Mouse (Mus musculus): ENCODE measurements around the gene Pcnx2. TPM values are rescaled to one million over a fixed set of nuclear protein-coding genes. Genes with fewer than 3 reads are reported as not detected.

The Pcnx2 gene
- total RNA-seq (2015; ENCODE audit: low replicate concordance) (not detected in 2 replicates), total RNA-seq (2017; ENCODE audit: low replicate concordance) (not detected in 2 replicates)

GRCm38 (mm10) chr8:125897868-125898788 is at the start of gene Pcnx2:
Gene Pcnx2, minus strand, starts transcription at chr8:125898317.
- ATAC-seq (replicated peaks; ENCODE audit: low FRiP score, poor library complexity, severe bottlenecking), result no peak

GRCm38 (mm10) chr8:125944511-125944910 is 46.4 kb upstream of the Pcnx2 start:
- no peak for ATAC-seq (replicated peaks; ENCODE audit: low FRiP score, poor library complexity, severe bottlenecking)

- peak; percentile 25 for ATAC-seq (replicated peaks; ENCODE audit: low FRiP score, poor library complexity, severe bottlenecking)
These were observed 37.5 kb upstream of the Pcnx2 start for GRCm38 (mm10) chr8:125935649-125936048.

- ATAC-seq (replicated peaks; ENCODE audit: low FRiP score, poor library complexity, severe bottlenecking), result no peak
These were observed 33.7 kb upstream of the Pcnx2 start for GRCm38 (mm10) chr8:125931822-125932221.

- no peak for ATAC-seq (replicated peaks; ENCODE audit: low FRiP score, poor library complexity, severe bottlenecking)
These were observed 32.3 kb upstream of the Pcnx2 start for GRCm38 (mm10) chr8:125930276-125931046.

GRCm38 (mm10) chr8:125926636-125927035 is 28.5 kb upstream of the Pcnx2 start:
- ATAC-seq (replicated peaks; ENCODE audit: low FRiP score, poor library complexity, severe bottlenecking), result no peak

- ATAC-seq (replicated peaks; ENCODE audit: low FRiP score, poor library complexity, severe bottlenecking), result no peak
These were observed 24.2 kb upstream of the Pcnx2 start for GRCm38 (mm10) chr8:125922333-125922732.

- ATAC-seq (replicated peaks; ENCODE audit: low FRiP score, poor library complexity, severe bottlenecking), result no peak
These were observed 22.6 kb upstream of the Pcnx2 start for GRCm38 (mm10) chr8:125920761-125921160.

- no peak for ATAC-seq (replicated peaks; ENCODE audit: low FRiP score, poor library complexity, severe bottlenecking)
These were observed 22.2 kb upstream of the Pcnx2 start for GRCm38 (mm10) chr8:125920281-125920680.

- no peak for ATAC-seq (replicated peaks; ENCODE audit: low FRiP score, poor library complexity, severe bottlenecking)
These were observed 21.4 kb upstream of the Pcnx2 start for GRCm38 (mm10) chr8:125919560-125919959.

- no peak for ATAC-seq (replicated peaks; ENCODE audit: low FRiP score, poor library complexity, severe bottlenecking)
These were observed 20.6 kb upstream of the Pcnx2 start for GRCm38 (mm10) chr8:125918719-125919118.

- ATAC-seq (replicated peaks; ENCODE audit: low FRiP score, poor library complexity, severe bottlenecking), result no peak
These were observed 18.9 kb upstream of the Pcnx2 start for GRCm38 (mm10) chr8:125917013-125917412.

- ATAC-seq (replicated peaks; ENCODE audit: low FRiP score, poor library complexity, severe bottlenecking), result no peak
These were observed 16.3 kb upstream of the Pcnx2 start for GRCm38 (mm10) chr8:125914386-125914785.

GRCm38 (mm10) chr8:125913206-125913605 is 15.1 kb upstream of the Pcnx2 start:
- no peak for ATAC-seq (replicated peaks; ENCODE audit: low FRiP score, poor library complexity, severe bottlenecking)

GRCm38 (mm10) chr8:125911229-125911580 is 13.1 kb upstream of the Pcnx2 start:
- ATAC-seq (replicated peaks; ENCODE audit: low FRiP score, poor library complexity, severe bottlenecking), result no peak

GRCm38 (mm10) chr8:125910365-125911228 is 12.5 kb upstream of the Pcnx2 start, which contains the start of gene Map3k21:
Gene Map3k21, plus strand, starts transcription at chr8:125910450.
- no peak for ATAC-seq (replicated peaks; ENCODE audit: low FRiP score, poor library complexity, severe bottlenecking)

- no peak for ATAC-seq (replicated peaks; ENCODE audit: low FRiP score, poor library complexity, severe bottlenecking)
These were observed 11.7 kb upstream of the Pcnx2 start for GRCm38 (mm10) chr8:125909661-125910364.

GRCm38 (mm10) chr8:125907311-125907710 is 9.2 kb upstream of the Pcnx2 start:
- no peak for ATAC-seq (replicated peaks; ENCODE audit: low FRiP score, poor library complexity, severe bottlenecking)

GRCm38 (mm10) chr8:125905341-125905740 is 7.2 kb upstream of the Pcnx2 start:
- no peak for ATAC-seq (replicated peaks; ENCODE audit: low FRiP score, poor library complexity, severe bottlenecking)
